Mouse (Mus musculus) kidney, embryonic 14.5 days (tissue): ENCODE measurements at regions not wholly inside any gene's neighbourhood (a gene's known extent, or its start where the extent isn't known, plus 50 kb on each side); places are given as distances from the start of the nearest gene placed in this dataset.

Source experiments
- ATAC-seq: fragments of 200-750 bp; cut with Nextera tagmentation; 2 replicates; pipeline ENCODE4 v1.8.0; 2017; ENCODE audit warnings: moderate number of reproducible peaks, mild to moderate bottlenecking, moderate TSS enrichment, moderate library complexity; ENCODE audit not compliant: low FRiP score, low TSS enrichment
- H3K27ac ChIP-seq: fragments of 300-500 bp; sonication (generic); 2 replicates; pipeline ENCODE4 v1.5.1; 2014; ENCODE audit warnings: low read depth, mild to moderate bottlenecking, low read length, moderate library complexity, mixed read lengths
- H3K27me3 ChIP-seq: fragments of 300-500 bp; sonication (generic); 2 replicates; pipeline ENCODE4 v1.6.1; 2014; ENCODE audit warnings: mild to moderate bottlenecking, low read length; ENCODE audit not compliant: control insufficient read depth, insufficient read depth
- H3K36me3 ChIP-seq: fragments of 300-500 bp; sonication (generic); 2 replicates; pipeline ENCODE4 v1.6.1; 2014; ENCODE audit warnings: low read length, mixed read lengths; ENCODE audit not compliant: control insufficient read depth, insufficient read depth
- H3K4me1 ChIP-seq: fragments of 300-500 bp; sonication (generic); 2 replicates; pipeline ENCODE4 v1.6.1; 2014; ENCODE audit warnings: low read length, mixed read lengths; ENCODE audit not compliant: control insufficient read depth, insufficient read depth
- H3K4me2 ChIP-seq: fragments of 300-500 bp; sonication (generic); replicated peaks from 2 replicates; pipeline ENCODE4 v1.6.1; 2014; ENCODE audit warnings: low read depth, mild to moderate bottlenecking, low read length
- H3K4me3 ChIP-seq: fragments of 300-500 bp; sonication (generic); 2 replicates; pipeline ENCODE4 v1.5.1; 2014; ENCODE audit warnings: mild to moderate bottlenecking, low read length
- H3K9ac ChIP-seq: fragments of 300-500 bp; sonication (generic); 2 replicates; pipeline ENCODE4 v1.6.1; 2014; ENCODE audit warnings: low read depth, mild to moderate bottlenecking, low read length, moderate library complexity
- H3K9me3 ChIP-seq: fragments of 300-500 bp; sonication (generic); 2 replicates; pipeline ENCODE4 v1.6.1; 2016; ENCODE audit warnings: low read length; ENCODE audit not compliant: control insufficient read depth
- WGBS: fragments of 180-500 bp; shearing (Covaris S2); extraction: QIAGEN DNeasy Blood & Tissue Kit; methylation state at CpG from one replicate; pipeline ENCODE4 v1.1.7; 2014; 5-methylcytosine and 5-hydroxymethylcytosine counted together

DNA sequence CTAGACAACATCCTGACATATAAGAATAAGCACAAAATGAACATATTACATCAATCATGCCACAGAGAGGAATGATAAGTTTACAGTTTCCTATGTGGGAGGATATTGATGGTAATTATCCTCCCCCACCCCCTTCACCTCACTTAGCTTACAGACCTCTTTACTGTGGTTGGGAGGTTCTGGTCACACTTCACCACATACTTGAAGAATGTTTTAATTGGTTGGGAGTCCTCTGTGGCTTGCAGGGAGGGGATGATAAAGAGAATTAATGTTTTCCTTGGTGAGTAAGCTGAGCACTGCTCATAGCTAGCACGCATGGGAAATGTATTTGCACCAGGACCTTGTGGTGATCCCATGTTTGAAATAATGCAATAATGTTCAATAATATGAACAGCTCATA, 468.5 kb downstream of the Hsfy2 start:
- no peak overlapping the region for H3K4me2 ChIP-seq
- no peak overlapping the region for H3K4me3 ChIP-seq
- no peak overlapping the region for H3K27ac ChIP-seq
- H3K9ac ChIP-seq, result no peak overlapping the region
- no peaks in the 10 kb centered on the region for H3K36me3 ChIP-seq
- H3K9me3 ChIP-seq, result no peaks in the 10 kb centered on the region
- ATAC-seq, result peak; percentile 93; the same call in 1 of the 2 replicates
- H3K27me3 ChIP-seq, result no peaks in the 10 kb centered on the region
- WGBS, result 18% methylated on average over 1 of the region's 1 CpGs
- no peaks in the 10 kb centered on the region for H3K4me1 ChIP-seq

DNA sequence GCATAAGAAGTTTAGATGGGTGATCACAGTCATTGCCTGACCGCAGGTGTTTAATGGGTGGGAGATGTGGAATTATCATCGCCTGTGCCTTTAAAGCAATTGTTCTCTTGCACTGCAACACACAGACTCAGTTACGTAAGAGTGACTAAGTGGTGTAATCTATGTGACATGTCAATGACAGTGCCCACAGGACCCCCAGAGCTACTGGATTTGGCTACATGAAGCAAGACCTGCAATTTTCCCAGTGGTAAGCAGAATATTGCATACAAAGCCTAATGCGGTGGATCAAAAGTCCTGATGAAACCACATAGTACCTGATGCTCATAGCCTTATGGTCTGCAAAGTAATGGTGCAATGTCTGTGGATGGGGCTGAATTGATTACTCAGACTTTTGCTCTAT, 469.2 kb downstream of the Hsfy2 start:
- Histone ChIP-seq H3K27me3 (no peaks in the 10 kb centered on the region), H3K4me2 (no peak overlapping the region), H3K4me3 (no peak overlapping the region), H3K9ac (no peak overlapping the region), H3K36me3 (no peaks in the 10 kb centered on the region), H3K27ac (no peak overlapping the region), H3K4me1 (no peaks in the 10 kb centered on the region), H3K9me3 (no peaks in the 10 kb centered on the region)
- no peak for ATAC-seq
- 86% methylated on average over 4 of the region's 4 CpGs for WGBS

DNA sequence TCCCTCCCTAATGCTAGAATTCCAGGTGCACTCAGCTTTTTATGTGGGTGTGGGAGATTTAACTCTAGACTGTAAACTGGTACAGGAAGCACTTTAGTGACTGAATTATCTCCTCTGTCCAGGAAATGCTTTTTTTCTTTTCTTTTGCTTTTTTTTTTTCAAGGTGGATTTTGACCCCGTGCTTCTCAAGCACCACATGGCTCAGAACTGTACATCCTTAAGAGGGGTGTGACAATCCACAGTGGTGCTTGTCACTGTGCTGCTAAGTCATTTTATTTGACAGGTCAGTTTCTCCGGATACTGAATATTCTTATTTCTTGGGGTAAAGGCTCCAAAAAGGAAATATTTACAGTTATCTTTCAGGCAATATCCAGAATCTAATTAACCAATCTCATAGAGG, 472.0 kb downstream of the Hsfy2 start:
- no peak for ATAC-seq
- no peaks in the 10 kb centered on the region for H3K4me1 ChIP-seq
- no peak overlapping the region for H3K4me2 ChIP-seq
- H3K9me3 ChIP-seq, result no peaks in the 10 kb centered on the region
- no peak overlapping the region for H3K9ac ChIP-seq
- WGBS, result 64% methylated on average over 2 of the region's 2 CpGs
- H3K4me3 ChIP-seq, result no peak overlapping the region
- no peaks in the 10 kb centered on the region for H3K36me3 ChIP-seq
- no peaks in the 10 kb centered on the region for H3K27me3 ChIP-seq
- H3K27ac ChIP-seq, result no peak overlapping the region

DNA sequence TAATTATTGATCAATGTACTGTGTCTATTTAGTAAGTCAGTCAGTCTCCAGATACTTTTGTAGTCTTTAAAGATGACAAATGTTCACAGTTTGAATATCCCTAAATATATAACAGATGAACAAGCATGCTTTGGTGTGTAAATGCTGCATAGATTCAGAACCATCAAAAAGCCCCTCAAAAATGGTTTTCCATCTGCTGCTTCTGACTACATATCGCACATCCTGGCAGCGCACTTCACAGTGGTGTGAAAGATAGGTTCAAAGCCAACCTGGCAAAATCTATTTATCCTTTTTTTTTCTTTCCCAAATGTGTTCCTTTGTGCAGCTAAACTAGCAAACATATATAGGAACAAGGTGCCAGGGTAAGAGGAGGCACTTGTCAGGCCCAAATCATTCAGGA, 472.9 kb downstream of the Hsfy2 start:
- ATAC-seq, result no peak
- H3K4me1 ChIP-seq, result no peaks in the 10 kb centered on the region
- no peaks in the 10 kb centered on the region for H3K9me3 ChIP-seq
- no peak overlapping the region for H3K9ac ChIP-seq
- no peak overlapping the region for H3K4me2 ChIP-seq
- no peaks in the 10 kb centered on the region for H3K27me3 ChIP-seq
- H3K36me3 ChIP-seq, result no peaks in the 10 kb centered on the region
- no peak overlapping the region for H3K27ac ChIP-seq
- whole genome bisulfite sequencing, result 100% methylated on average over 2 of the region's 2 CpGs
- no peak overlapping the region for H3K4me3 ChIP-seq

DNA sequence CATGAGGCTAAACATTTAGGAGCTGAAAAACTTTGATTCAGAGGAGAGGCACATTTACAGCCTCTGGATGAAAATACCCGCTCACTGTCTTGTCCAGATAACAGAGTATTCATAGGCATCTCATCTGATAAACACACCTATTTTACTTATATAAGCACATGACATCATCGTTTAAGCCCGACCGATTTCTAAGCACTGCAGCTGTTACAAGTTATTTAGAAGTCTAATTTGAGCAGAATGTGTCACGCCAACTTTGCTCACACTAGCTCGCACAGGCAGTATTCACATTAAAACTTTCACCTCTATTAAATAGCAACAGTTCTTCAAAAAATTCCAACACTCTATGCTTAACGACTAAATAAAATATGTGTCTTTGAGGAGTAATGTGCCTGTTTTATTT, 506.3 kb downstream of the Hsfy2 start:
- no peak for ATAC-seq
- Histone ChIP-seq H3K27ac (no peak overlapping the region), H3K9ac (no peak overlapping the region), H3K27me3 (no peaks in the 10 kb centered on the region), H3K4me2 (no peak overlapping the region), H3K9me3 (no peaks in the 10 kb centered on the region), H3K4me1 (no peaks in the 10 kb centered on the region), H3K36me3 (no peaks in the 10 kb centered on the region), H3K4me3 (no peak overlapping the region)
- WGBS, result 72% methylated on average over 7 of the region's 7 CpGs

DNA sequence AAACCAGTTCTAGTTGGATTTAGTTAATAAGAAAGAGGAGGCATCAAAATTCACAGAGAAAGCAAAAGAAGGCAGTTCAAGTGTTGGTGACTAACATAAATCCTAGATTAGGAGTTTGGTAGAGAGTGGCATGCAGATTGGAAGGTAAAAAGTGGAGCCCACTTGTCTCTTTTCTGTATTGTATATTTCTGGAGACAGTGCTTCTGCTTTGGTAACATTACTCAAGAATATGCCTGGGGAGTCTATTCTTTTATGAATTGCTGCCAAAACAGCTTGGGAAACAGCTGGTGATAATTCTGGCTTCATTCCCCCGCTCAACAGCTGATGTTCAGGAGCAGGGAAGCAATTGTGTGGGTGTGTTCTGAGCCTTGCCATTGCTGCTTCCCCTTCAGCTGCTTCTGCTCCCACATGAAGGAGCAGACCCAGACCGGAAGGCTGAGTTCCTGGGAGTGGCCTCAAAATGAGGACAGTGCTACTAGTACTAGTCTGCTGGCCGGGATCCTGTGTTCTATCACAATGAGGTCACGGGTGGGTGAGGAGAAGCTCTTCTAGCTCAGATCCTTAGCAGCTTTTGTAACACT, 547.9 kb downstream of the Hsfy2 start:
- Histone ChIP-seq H3K9ac (no peak overlapping the region), H3K9me3 (no peaks in the 10 kb centered on the region), H3K4me2 (no peak overlapping the region), H3K4me3 (no peak overlapping the region), H3K4me1 (no peaks in the 10 kb centered on the region), H3K27me3 (no peaks in the 10 kb centered on the region), H3K36me3 (no peaks in the 10 kb centered on the region), H3K27ac (no peak overlapping the region)
- ATAC-seq, result no peak
- WGBS, result 59% methylated on average over 4 of the region's 4 CpGs

DNA sequence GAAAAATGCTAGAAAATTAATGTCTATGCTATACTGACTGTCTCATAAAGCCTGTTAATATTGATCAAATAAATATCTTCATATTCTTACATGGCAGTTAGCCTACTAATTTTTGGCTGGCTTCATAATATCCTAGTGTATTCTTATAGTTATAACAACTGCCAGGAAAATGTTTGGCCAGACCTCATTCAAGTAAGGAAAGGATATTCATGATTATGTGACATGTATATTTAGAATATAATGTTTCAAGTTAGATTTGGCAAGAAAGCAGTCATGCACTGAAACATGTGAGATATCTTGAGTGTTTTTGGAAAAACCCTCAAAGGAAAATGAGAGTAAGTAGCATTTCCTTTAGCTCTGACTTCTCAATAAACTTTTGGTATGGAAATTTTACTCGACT, 548.9 kb downstream of the Hsfy2 start:
- WGBS, result 86% methylated on average over 1 of the region's 1 CpGs
- no peak overlapping the region for H3K27ac ChIP-seq
- no peak for ATAC-seq

DNA sequence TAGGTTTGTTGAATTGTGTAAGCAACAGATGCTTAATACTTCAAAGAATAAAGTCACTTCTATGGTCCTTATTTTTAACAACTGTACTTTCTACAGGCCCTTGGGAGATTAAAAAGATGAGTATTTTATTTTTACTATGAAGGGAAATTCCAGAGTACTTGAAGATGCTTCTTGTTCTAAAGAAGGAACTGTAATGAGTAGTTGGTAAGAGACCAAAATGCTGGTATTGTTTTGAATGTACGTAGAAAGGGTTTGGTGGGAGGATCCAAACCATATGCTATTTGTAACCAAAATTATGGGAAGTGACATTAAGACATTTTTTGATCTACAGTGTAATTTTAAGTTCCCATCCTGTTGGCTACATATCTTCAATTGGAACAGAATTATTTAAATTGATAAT, 560.5 kb downstream of the Hsfy2 start:
- Histone ChIP-seq H3K9ac (no peak overlapping the region), H3K27ac (no peak overlapping the region), H3K27me3 (no peaks in the 10 kb centered on the region), H3K9me3 (no peaks in the 10 kb centered on the region), H3K36me3 (no peaks in the 10 kb centered on the region), H3K4me2 (no peak overlapping the region), H3K4me3 (no peak overlapping the region), H3K4me1 (no peaks in the 10 kb centered on the region)
- 92% methylated on average over 1 of the region's 1 CpGs for WGBS
- no peak for ATAC-seq

More for the DNA sequence above, 548.9 kb downstream of the Hsfy2 start:
- Histone ChIP-seq H3K27me3 (no peaks in the 10 kb centered on the region), H3K36me3 (no peaks in the 10 kb centered on the region), H3K4me1 (no peaks in the 10 kb centered on the region), H3K4me3 (no peak overlapping the region), H3K4me2 (no peak overlapping the region), H3K9ac (no peak overlapping the region), H3K9me3 (no peaks in the 10 kb centered on the region)

DNA sequence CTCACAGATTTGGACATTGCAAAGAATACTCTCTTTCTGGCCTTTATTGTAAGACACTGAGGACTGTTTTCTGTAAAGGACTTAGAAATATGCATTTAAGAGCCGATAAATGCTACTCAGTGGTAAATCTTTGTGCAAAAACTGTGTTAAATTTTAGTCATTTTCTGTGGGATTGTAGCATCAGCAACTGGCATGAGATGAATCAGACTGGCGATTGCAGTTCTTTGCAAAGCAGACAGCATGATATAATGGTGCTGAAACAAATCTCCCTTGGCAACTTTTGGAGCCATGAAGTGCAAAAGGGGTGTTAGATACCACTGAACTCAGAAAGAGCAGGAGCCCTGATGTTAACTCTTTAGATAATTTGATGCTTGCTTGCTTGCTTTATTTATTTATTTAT, 565.0 kb downstream of the Hsfy2 start:
- Histone ChIP-seq H3K27me3 (no peaks in the 10 kb centered on the region), H3K4me1 (no peaks in the 10 kb centered on the region), H3K4me3 (no peak overlapping the region), H3K9me3 (no peaks in the 10 kb centered on the region), H3K9ac (no peak overlapping the region), H3K4me2 (no peak overlapping the region), H3K27ac (no peak overlapping the region), H3K36me3 (no peaks in the 10 kb centered on the region)
- WGBS, result 85% methylated on average over 2 of the region's 2 CpGs
- no peak for ATAC-seq
